In genomic region chr8:60627937-60628336, GRCm38 (mm10) we compare ENCODE assay signal across 28 mouse cellular contexts. TPM values are rescaled to one million over a fixed set of nuclear protein-coding genes. Genes with fewer than 3 reads are reported as not detected.
DNase-seq lines count a peak whose midpoint lies in the region; ATAC-seq and TF ChIP-seq lines count a peak whose summit lies in the region.
"Had no signal": no experiment of that assay in that cellular context is flagged by ENCODE, and none has a peak within 500 bp of the region (broad histone marks: within the 10 kb centered on the region; RNA-seq: fewer than 3 reads in every experiment).

No protein-coding gene starts in this region.

- peak; percentile 66 for TF ChIP-seq EP300 in lung, postnatal 0 days (IDR thresholded peaks at IDR 0.05)

- H3K4me3 ChIP-seq in embryonic facial prominence, embryonic 11.5 days (ENCODE audit: low read depth, low read length), result no peak overlapping the region
- H3K4me3 ChIP-seq in embryonic facial prominence, embryonic 10.5 days, result no peak overlapping the region
- H3K4me3 ChIP-seq in lung, embryonic 15.5 days, result no peak overlapping the region
- no peak overlapping the region for H3K4me3 ChIP-seq in lung, postnatal 0 days (ENCODE audit: low read depth, low read length)
- no peak overlapping the region for H3K4me3 ChIP-seq in forebrain, embryonic 16.5 days (replicated peaks; ENCODE audit: low read length)
- H3K4me3 ChIP-seq: embryonic facial prominence, embryonic 12.5 days; hindbrain, embryonic 13.5 days; limb, embryonic 13.5 days; midbrain, embryonic 10.5 days; neural tube, embryonic 12.5 days; stomach, embryonic 15.5 days had no signal

- no peak for ATAC-seq in embryonic facial prominence, embryonic 11.5 days (replicated peaks; ENCODE audit: insufficient number of reproducible peaks, low FRiP score, low TSS enrichment, low read depth)
- ATAC-seq in lung, embryonic 15.5 days (ENCODE audit: borderline replicate concordance, extremely low read depth, low FRiP score, low TSS enrichment), result peak; percentile 3; the same call in 1 of the 2 replicates
- peak; percentile 20 for ATAC-seq in lung, postnatal 0 days
- ATAC-seq in forebrain, embryonic 16.5 days, result no peak
- no peak for ATAC-seq in activated CD4-positive, CD25-positive, alpha-beta regulatory T cell, adult 4 months
- ATAC-seq: intestine, embryonic 16.5 days; midbrain, embryonic 16.5 days had no signal

- H3K27ac ChIP-seq in embryonic facial prominence, embryonic 11.5 days (replicated peaks; ENCODE audit: low read depth, low read length), result no peak overlapping the region
- no peak overlapping the region for H3K27ac ChIP-seq in embryonic facial prominence, embryonic 10.5 days (replicated peaks)
- peak overlapping the region; percentile 66 for H3K27ac ChIP-seq in lung, embryonic 15.5 days
- no peak overlapping the region for H3K27ac ChIP-seq in lung, postnatal 0 days (ENCODE audit: low read length)
- H3K27ac ChIP-seq in forebrain, embryonic 16.5 days (ENCODE audit: low read length), result no peak overlapping the region
- H3K27ac ChIP-seq: embryonic facial prominence, embryonic 12.5 days; hindbrain, embryonic 13.5 days; limb, embryonic 13.5 days; midbrain, embryonic 10.5 days; neural tube, embryonic 12.5 days; stomach, embryonic 15.5 days had no signal

- no peaks in the 10 kb centered on the region for H3K36me3 ChIP-seq in embryonic facial prominence, embryonic 11.5 days (replicated peaks; ENCODE audit: control insufficient read depth, insufficient read depth, low read depth, low read length)
- H3K36me3 ChIP-seq in embryonic facial prominence, embryonic 10.5 days (replicated peaks), result no peaks in the 10 kb centered on the region
- no peaks in the 10 kb centered on the region for H3K36me3 ChIP-seq in lung, embryonic 15.5 days
- H3K36me3 ChIP-seq in lung, postnatal 0 days (ENCODE audit: insufficient read depth, low read length), result no peaks in the 10 kb centered on the region
- H3K36me3 ChIP-seq in forebrain, embryonic 16.5 days (ENCODE audit: control insufficient read depth, insufficient read depth), result no peaks in the 10 kb centered on the region
- H3K36me3 ChIP-seq: embryonic facial prominence, embryonic 12.5 days; hindbrain, embryonic 13.5 days; limb, embryonic 13.5 days; midbrain, embryonic 10.5 days; neural tube, embryonic 12.5 days; stomach, embryonic 15.5 days had no signal

- WGBS in embryonic facial prominence, embryonic 11.5 days, result 60% methylated on average over 3 of the region's 3 CpGs
- WGBS in embryonic facial prominence, embryonic 10.5 days, result 72% methylated on average over 3 of the region's 3 CpGs
- WGBS in lung, embryonic 15.5 days, result 44% methylated on average over 3 of the region's 3 CpGs
- WGBS in lung, postnatal 0 days, result 48% methylated on average over 3 of the region's 3 CpGs
- 41% methylated on average over 3 of the region's 3 CpGs for WGBS in forebrain, embryonic 16.5 days

- no peak for TF ChIP-seq CTCF in lung, postnatal 0 days (IDR thresholded peaks at IDR 0.05)

- no peaks in the 10 kb centered on the region for H3K9me3 ChIP-seq in embryonic facial prominence, embryonic 11.5 days (replicated peaks; ENCODE audit: control insufficient read depth, low read length)
- no peaks in the 10 kb centered on the region for H3K9me3 ChIP-seq in embryonic facial prominence, embryonic 10.5 days
- H3K9me3 ChIP-seq in lung, embryonic 15.5 days, result no peaks in the 10 kb centered on the region
- no peaks in the 10 kb centered on the region for H3K9me3 ChIP-seq in lung, postnatal 0 days (ENCODE audit: low read length)
- H3K9me3 ChIP-seq in forebrain, embryonic 16.5 days (ENCODE audit: control insufficient read depth, low read length), result no peaks in the 10 kb centered on the region
- H3K9me3 ChIP-seq: embryonic facial prominence, embryonic 12.5 days; hindbrain, embryonic 13.5 days; limb, embryonic 13.5 days; midbrain, embryonic 10.5 days; neural tube, embryonic 12.5 days; stomach, embryonic 15.5 days had no signal

- H3K4me1 ChIP-seq in embryonic facial prominence, embryonic 11.5 days (ENCODE audit: control insufficient read depth, insufficient read depth, low read length), result no peaks in the 10 kb centered on the region
- H3K4me1 ChIP-seq in embryonic facial prominence, embryonic 10.5 days, result peaks cover 10% of the 10 kb centered on the region
- peaks cover 10% of the 10 kb centered on the region for H3K4me1 ChIP-seq in lung, embryonic 15.5 days
- H3K4me1 ChIP-seq in lung, postnatal 0 days (ENCODE audit: insufficient read depth, low read depth, low read length), result no peaks in the 10 kb centered on the region
- H3K4me1 ChIP-seq in forebrain, embryonic 16.5 days (replicated peaks; ENCODE audit: control insufficient read depth, insufficient read depth, low read length), result peaks cover 9% of the 10 kb centered on the region
- H3K4me1 ChIP-seq: embryonic facial prominence, embryonic 12.5 days had no signal

- no peak overlapping the region for H3K9ac ChIP-seq in embryonic facial prominence, embryonic 11.5 days (replicated peaks; ENCODE audit: low read length)
- H3K9ac ChIP-seq in lung, embryonic 15.5 days, result no peak overlapping the region
- H3K9ac ChIP-seq in lung, postnatal 0 days (replicated peaks; ENCODE audit: low read depth), result no peak overlapping the region
- no peak overlapping the region for H3K9ac ChIP-seq in forebrain, embryonic 16.5 days (replicated peaks; ENCODE audit: low read depth, low read length)
- H3K9ac ChIP-seq: embryonic facial prominence, embryonic 12.5 days; hindbrain, embryonic 13.5 days; limb, embryonic 13.5 days; neural tube, embryonic 12.5 days; stomach, embryonic 15.5 days had no signal

- no peaks in the 10 kb centered on the region for H3K27me3 ChIP-seq in embryonic facial prominence, embryonic 11.5 days (ENCODE audit: control insufficient read depth, insufficient read depth, low read length)
- H3K27me3 ChIP-seq in embryonic facial prominence, embryonic 10.5 days (replicated peaks; ENCODE audit: low read depth, poor library complexity, severe bottlenecking), result peaks cover 28% of the 10 kb centered on the region
- no peaks in the 10 kb centered on the region; the same call in 1 of the 2 replicates for H3K27me3 ChIP-seq in lung, embryonic 15.5 days
- H3K27me3 ChIP-seq in lung, postnatal 0 days (replicated peaks; ENCODE audit: insufficient read depth, low read length), result no peaks in the 10 kb centered on the region
- no peaks in the 10 kb centered on the region for H3K27me3 ChIP-seq in forebrain, embryonic 16.5 days (replicated peaks; ENCODE audit: control insufficient read depth, insufficient read depth, low read length)
- H3K27me3 ChIP-seq: neural tube, embryonic 12.5 days had no signal

- DNase-seq in embryonic facial prominence, embryonic 11.5 days (ENCODE audit: low spot score), result peak; percentile 14
- DNase-seq in embryonic facial prominence, embryonic 10.5 days (ENCODE audit: low spot score), result no peak
- DNase-seq in lung, postnatal 14 days, result no peak
- DNase-seq in lung, postnatal 0 days (ENCODE audit: low spot score), result peak; percentile 66
- DNase-seq in retina, postnatal 1 day, result peak; percentile 74
- DNase-seq: adrenal gland, adult 8-10 months; cerebellum, adult 8-10 months; cerebellum, postnatal 25 days; gastrocnemius, postnatal 10 days; heart, postnatal 4 days; kidney, adult 8-10 months; kidney, postnatal 10 days; layer of hippocampus, adult 9-11 months; right cerebral cortex, postnatal 14 days; thymus, postnatal 14 days had no signal

- H3K4me2 ChIP-seq in embryonic facial prominence, embryonic 11.5 days (ENCODE audit: low read depth, low read length), result no peak overlapping the region
- H3K4me2 ChIP-seq in lung, embryonic 15.5 days, result no peak overlapping the region
- H3K4me2 ChIP-seq in lung, postnatal 0 days (replicated peaks; ENCODE audit: low read depth, low read length), result no peak overlapping the region
- H3K4me2 ChIP-seq in forebrain, embryonic 16.5 days (ENCODE audit: low read length), result no peak overlapping the region
- H3K4me2 ChIP-seq: embryonic facial prominence, embryonic 12.5 days; heart, embryonic 11.5 days; hindbrain, embryonic 13.5 days; limb, embryonic 13.5 days; liver, embryonic 11.5 days; neural tube, embryonic 12.5 days; stomach, embryonic 15.5 days had no signal

RNA-seq across cellular contexts. Expression of gene Mfap3l, which starts 4.7 kb away (rescaled TPM):
- 1.3 and 2.0 TPM in 2 replicates for polyA plus RNA-seq in embryonic facial prominence, embryonic 11.5 days (2014; fragmentation: Nextera tagmentation; extraction: Ambion mirVana)
- polyA plus RNA-seq in embryonic facial prominence, embryonic 10.5 days (2016; fragmentation: Nextera tagmentation; extraction: Ambion mirVana), result 0.74 and 1.2 TPM in 2 replicates
- 4.4 and 4.7 TPM in 2 replicates for polyA plus RNA-seq in lung, embryonic 15.5 days (2015; fragmentation: Nextera tagmentation; extraction: Ambion mirVana)
- 3.7 and 4.0 TPM in 2 replicates for polyA plus RNA-seq in lung, postnatal 0 days (2015; fragmentation: Nextera tagmentation; extraction: Ambion mirVana)
- 1.4 and 1.7 TPM in 2 replicates for polyA plus RNA-seq in forebrain, embryonic 16.5 days (2015; fragmentation: Nextera tagmentation; extraction: Ambion mirVana)
- polyA plus RNA-seq in activated CD4-positive, CD25-positive, alpha-beta regulatory T cell, adult 4 months (2017; shearing (Covaris generic)), result not detected

Comparison
In these comparisons a context has a peak if more than half of its experiments do, and no peak if none do; other contexts are left out.
1. DNase-seq: peak in embryonic facial prominence, embryonic 11.5 days (single experiment), lung, postnatal 0 days (single experiment) and retina, postnatal 1 day (single experiment); none in embryonic facial prominence, embryonic 10.5 days (single experiment) and lung, postnatal 14 days (single experiment).
2. ATAC-seq: peak in lung, embryonic 15.5 days (single experiment) and lung, postnatal 0 days (single experiment); none in embryonic facial prominence, embryonic 11.5 days (single experiment), forebrain, embryonic 16.5 days (single experiment) and activated CD4-positive, CD25-positive, alpha-beta regulatory T cell, adult 4 months (single experiment).